Mouse (Mus musculus) C2C12 (cell line): ENCODE data around the gene Cacna2d3.

Experiments
- CEBPB ChIP-seq: IDR thresholded peaks from one replicate; pipeline ENCODE4 v1.6.1; 2011; ENCODE audit warnings: low read depth, mild to moderate bottlenecking, control low read depth, moderate library complexity
- CTCF ChIP-seq: IDR thresholded peaks from one replicate; pipeline ENCODE4 v1.5.1; 2011; ENCODE audit not compliant: control insufficient read depth, insufficient read depth, insufficient read length
- FOSL1 ChIP-seq: IDR thresholded peaks from one replicate; pipeline ENCODE4 v1.8.0; 2011; ENCODE audit warnings: mild to moderate bottlenecking, low read length; ENCODE audit not compliant: poor library complexity, insufficient read depth, severe bottlenecking
- MAX ChIP-seq: IDR thresholded peaks from one replicate; pipeline ENCODE4 v1.6.1; 2011; ENCODE audit warnings: mild to moderate bottlenecking, control low read depth
- MYOG ChIP-seq: IDR thresholded peaks from one replicate; pipeline ENCODE4 v1.6.1; 2011; ENCODE audit not compliant: control insufficient read depth, insufficient read length; ENCODE audit errors: extremely low read depth
- USF1 ChIP-seq: IDR thresholded peaks from one replicate; pipeline ENCODE4 v1.6.1; 2011; ENCODE audit warnings: low read depth, mild to moderate bottlenecking, control low read depth, moderate library complexity

- TF ChIP-seq MAX (no peak), CTCF (no peak), MYOG (no peak), USF1 (no peak), CEBPB (no peak), FOSL1 (no peak)
Observed at GRCm38 (mm10) chr14:29273890-29274289, 447.8 kb downstream of the Cacna2d3 start.
